Comparison of ENCODE assay signal across 19 mouse cellular contexts in genomic region chr12:74043755-74044154, GRCm38 (mm10). TPM values are rescaled to one million over a fixed set of nuclear protein-coding genes. Genes with fewer than 3 reads are reported as not detected.
A peak's percentile ranks its signal among the peaks of the same experiment; 100 is the strongest.
DNase-seq lines count a peak whose midpoint lies in the region; ATAC-seq and TF ChIP-seq lines count a peak whose summit lies in the region.
"Had no signal": no experiment of that assay in that cellular context is flagged by ENCODE, and none has a peak within 500 bp of the region (broad histone marks: within the 10 kb centered on the region; RNA-seq: fewer than 3 reads in every experiment).

No protein-coding gene starts in this region.

- DNase-seq in frontal cortex, postnatal 25 days (ENCODE audit: low spot score in 2 of 2) = no peak
- peak; percentile 75 for DNase-seq in brain, adult 2 months (ENCODE audit: low read depth, low spot score)
- DNase-seq in midbrain, postnatal 0 days (ENCODE audit: low spot score) = peak; percentile 28
- DNase-seq in urinary bladder, postnatal 4 days (ENCODE audit: low spot score in 2 of 2) = no peak
- DNase-seq in kidney, adult 2 months = no peak
- no peak for DNase-seq in adrenal gland, adult (ENCODE audit: inconsistent age in 2 of 2, low spot score in 1 of 2)
- DNase-seq: kidney, postnatal 10 days; layer of hippocampus, adult 9-11 months; spleen, adult 18-20 months had no signal

- H3K27me3 ChIP-seq in hindbrain, embryonic 15.5 days = no peaks in the 10 kb centered on the region
- H3K27me3 ChIP-seq in midbrain, postnatal 0 days (ENCODE audit: insufficient read depth, low read length) = no peaks in the 10 kb centered on the region
- no peaks in the 10 kb centered on the region for H3K27me3 ChIP-seq in kidney, adult 2 months (replicated peaks; ENCODE audit: control insufficient read depth, insufficient read depth, low read length)
- H3K27me3 ChIP-seq: embryonic facial prominence, embryonic 13.5 days; lung, embryonic 15.5 days had no signal

- H3K4me3 ChIP-seq in hindbrain, embryonic 15.5 days = no peak overlapping the region
- H3K4me3 ChIP-seq in midbrain, postnatal 0 days (ENCODE audit: low read depth, low read length) = no peak overlapping the region
- H3K4me3 ChIP-seq in kidney, adult 2 months (ENCODE audit: insufficient read depth, low read depth, low read length) = no peak overlapping the region
- H3K4me3 ChIP-seq: embryonic facial prominence, embryonic 13.5 days; lung, embryonic 15.5 days had no signal

- TF ChIP-seq POLR2A in kidney, adult 2 months (IDR thresholded peaks at IDR 0.05; ENCODE audit: low read depth, low read length) = no peak

- H3K9ac ChIP-seq in hindbrain, embryonic 15.5 days = no peak overlapping the region
- H3K9ac ChIP-seq in midbrain, postnatal 0 days (replicated peaks; ENCODE audit: low read length, poor library complexity, severe bottlenecking) = no peak overlapping the region
- H3K9ac ChIP-seq: embryonic facial prominence, embryonic 13.5 days; lung, embryonic 15.5 days had no signal

- H3K4me2 ChIP-seq in hindbrain, embryonic 15.5 days = peak overlapping the region; percentile 19
- H3K4me2 ChIP-seq in midbrain, postnatal 0 days (ENCODE audit: low read depth, low read length, poor library complexity, severe bottlenecking) = 0 out of 2 replicates have a peak overlapping the region, but pooled peaks have one; percentile 6
- H3K4me2 ChIP-seq: embryonic facial prominence, embryonic 13.5 days; liver, embryonic 11.5 days; lung, embryonic 15.5 days had no signal

- no peaks in the 10 kb centered on the region for H3K36me3 ChIP-seq in hindbrain, embryonic 15.5 days
- no peaks in the 10 kb centered on the region for H3K36me3 ChIP-seq in midbrain, postnatal 0 days (ENCODE audit: insufficient read depth, low read length)
- no peaks in the 10 kb centered on the region for H3K36me3 ChIP-seq in kidney, adult 2 months (ENCODE audit: control insufficient read depth, insufficient read depth, low read length)
- H3K36me3 ChIP-seq: embryonic facial prominence, embryonic 13.5 days; lung, embryonic 15.5 days had no signal

- 24% methylated on average over 6 of the region's 6 CpGs for WGBS in hindbrain, embryonic 15.5 days
- 22% methylated on average over 6 of the region's 6 CpGs for WGBS in midbrain, postnatal 0 days
- 50% methylated on average over 6 of the region's 6 CpGs for WGBS in kidney, adult 2 months

- peak; percentile 98 for ATAC-seq in frontal cortex, adult (ENCODE audit: low TSS enrichment)
- ATAC-seq in hindbrain, embryonic 15.5 days (ENCODE audit: low FRiP score, low read depth) = peak; percentile 87
- no peak for ATAC-seq in midbrain, postnatal 0 days (ENCODE audit: low FRiP score)

- H3K27ac ChIP-seq in hindbrain, embryonic 15.5 days (replicated peaks) = peak overlapping the region; percentile 65; the same call in 1 of the 2 replicates
- peak overlapping the region; percentile 43; the same call in 1 of the 2 replicates for H3K27ac ChIP-seq in midbrain, postnatal 0 days (ENCODE audit: low read depth, low read length)
- no peak overlapping the region for H3K27ac ChIP-seq in kidney, adult 2 months (ENCODE audit: insufficient read depth, low read depth, low read length)
- H3K27ac ChIP-seq: embryonic facial prominence, embryonic 13.5 days; lung, embryonic 15.5 days; stomach, postnatal 0 days had no signal

- H3K4me1 ChIP-seq in hindbrain, embryonic 15.5 days (replicated peaks) = peaks cover 13% of the 10 kb centered on the region
- H3K4me1 ChIP-seq in midbrain, postnatal 0 days (ENCODE audit: insufficient read depth, low read length) = no peaks in the 10 kb centered on the region
- H3K4me1 ChIP-seq in kidney, adult 2 months (ENCODE audit: control insufficient read depth, insufficient read depth, low read length) = no peaks in the 10 kb centered on the region
- H3K4me1 ChIP-seq: embryonic facial prominence, embryonic 13.5 days; lung, embryonic 15.5 days had no signal

- H3K9me3 ChIP-seq in hindbrain, embryonic 15.5 days = no peaks in the 10 kb centered on the region
- no peaks in the 10 kb centered on the region for H3K9me3 ChIP-seq in midbrain, postnatal 0 days (ENCODE audit: low read length)
- H3K9me3 ChIP-seq: embryonic facial prominence, embryonic 13.5 days; lung, embryonic 15.5 days had no signal

- TF ChIP-seq CTCF in midbrain, postnatal 0 days (IDR thresholded peaks at IDR 0.05) = no peak
- no peak for TF ChIP-seq CTCF in kidney, adult 2 months (conservative IDR thresholded peaks at IDR 0.05; ENCODE audit: insufficient read depth, insufficient read length, low read depth, low read length)

RNA-seq across cellular contexts. Expression of gene Syt16, which starts 46.3 kb away (rescaled TPM):
- polyA plus RNA-seq in hindbrain, embryonic 15.5 days (2015; fragmentation: Nextera tagmentation; extraction: Ambion mirVana) = 71.3 and 81.7 TPM in 2 replicates
- 77.3 and 94.8 TPM in 2 replicates for total RNA-seq in midbrain, postnatal 0 days (2014; rRNA removed)
- 91.6 and 95.2 TPM in 2 replicates for polyA plus RNA-seq in midbrain, postnatal 0 days (2015; fragmentation: Nextera tagmentation; extraction: Ambion mirVana)
- polyA plus RNA-seq in kidney, adult 2 months (2012; rRNA removed) = 0.02 and 0.04 TPM in 2 replicates
- total RNA-seq: common myeloid progenitor, adult 5-6 weeks; gastrocnemius, postnatal 4 days; megakaryocyte-erythroid progenitor cell, adult 5-6 weeks had no signal
- polyA plus RNA-seq: heart, postnatal 0 days had no signal

Comparison
In these comparisons a context has a peak if more than half of its experiments do, and no peak if none do; other contexts are left out.
1. DNase-seq: peak in brain, adult 2 months (single experiment) and midbrain, postnatal 0 days (single experiment); none in frontal cortex, postnatal 25 days (0 of 2), urinary bladder, postnatal 4 days (0 of 2), kidney, adult 2 months (single experiment) and adrenal gland, adult (0 of 2).
2. RNA of gene Syt16, which starts 46.3 kb away (polyA plus RNA-seq): 91.6 to 95.2 TPM in midbrain, postnatal 0 days and 71.3 to 81.7 TPM in hindbrain, embryonic 15.5 days; 0.02 to 0.04 TPM in kidney, adult 2 months; every median in the first group is over 10 times any median in the second.